Mouse (Mus musculus): ENCODE measurements around the gene 4930544G11Rik. TPM values are rescaled to one million over a fixed set of nuclear protein-coding genes. Genes with fewer than 3 reads are reported as not detected.

4930544G11Rik gene
- polyA plus RNA-seq, 1 experiment from 2014 or later = not detected

GRCm38 (mm10) chr6:65970410-65970809 lies 18.0 kb downstream of the 4930544G11Rik start:
- no peaks in the 10 kb centered on the region for H3K27me3 ChIP-seq (ENCODE audit: low read depth, poor library complexity, severe bottlenecking)
- H3K9me3 ChIP-seq (replicated peaks) = no peaks in the 10 kb centered on the region
- no peak overlapping the region for H3K27ac ChIP-seq
- no peak overlapping the region for H3K4me3 ChIP-seq
- H3K36me3 ChIP-seq = no peaks in the 10 kb centered on the region
- WGBS = 88% methylated on average over 9 of the region's 9 CpGs
- H3K4me1 ChIP-seq = peaks cover 17% of the 10 kb centered on the region
- no peak for DNase-seq (ENCODE audit: low spot score)

DNA sequence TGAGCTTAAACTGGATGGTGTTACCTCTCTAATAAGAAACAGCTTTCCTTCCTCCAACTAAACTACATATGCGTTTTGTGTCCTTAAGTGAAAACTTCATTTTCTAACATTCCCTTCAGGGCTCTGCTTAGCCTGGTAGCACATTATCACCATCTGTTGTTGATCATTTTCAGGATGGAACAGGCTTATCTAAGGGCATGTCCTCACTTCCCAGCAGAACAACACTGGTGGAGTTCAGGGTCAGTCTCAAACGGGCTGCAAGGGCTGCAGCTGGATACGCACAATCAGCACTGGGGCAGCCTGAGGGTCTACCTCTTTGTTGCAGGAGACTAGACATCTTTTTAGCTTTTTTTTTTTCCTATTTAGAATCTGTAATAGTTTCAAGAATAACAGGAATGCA lies 39.7 kb downstream of the 4930544G11Rik start:
- H3K4me1 ChIP-seq = peaks cover 8% of the 10 kb centered on the region
- no peaks in the 10 kb centered on the region for H3K36me3 ChIP-seq
- H3K27ac ChIP-seq = no peak overlapping the region
- 11% methylated on average over 3 of the region's 3 CpGs for WGBS
- peak; percentile 42 for DNase-seq (ENCODE audit: low spot score)
- no peak overlapping the region for H3K4me3 ChIP-seq
- H3K27me3 ChIP-seq (ENCODE audit: low read depth, poor library complexity, severe bottlenecking) = no peaks in the 10 kb centered on the region
- H3K9me3 ChIP-seq (replicated peaks) = no peaks in the 10 kb centered on the region

DNA sequence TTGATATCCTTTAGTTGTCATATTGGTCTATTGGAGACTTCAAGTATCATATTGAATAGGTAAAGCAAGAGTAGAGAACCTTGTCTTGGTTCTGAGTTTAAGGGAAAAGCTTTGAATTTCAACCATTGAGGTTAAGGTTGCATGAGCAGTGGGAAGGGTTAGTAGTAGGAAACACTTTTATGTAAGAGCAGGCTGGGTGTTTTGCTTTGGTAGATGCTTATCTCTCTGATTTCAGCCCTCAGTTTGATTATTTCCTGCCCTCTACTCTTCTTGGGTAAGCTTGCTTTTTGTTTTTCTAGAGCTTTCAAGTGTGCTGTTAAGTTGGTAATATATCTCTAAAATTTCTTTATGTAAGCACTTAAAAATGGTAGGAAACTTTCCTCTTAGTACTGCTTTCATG lies 45.9 kb downstream of the 4930544G11Rik start:
- Histone ChIP-seq H3K4me3 (no peak overlapping the region), H3K9me3 (replicated peaks) (no peaks in the 10 kb centered on the region), H3K36me3 (no peaks in the 10 kb centered on the region), H3K27me3 (ENCODE audit: low read depth, poor library complexity, severe bottlenecking) (no peaks in the 10 kb centered on the region), H3K4me1 (no peaks in the 10 kb centered on the region), H3K27ac (no peak overlapping the region)
- no peak for DNase-seq (ENCODE audit: low spot score)

Other genes with a start within 250 kb of the 4930544G11Rik start
- 17.5 and 19.5 TPM in 2 replicates for gene Prdm5, start 173.6 kb upstream of the 4930544G11Rik start, polyA plus RNA-seq (2016; fragmentation: Nextera tagmentation; extraction: Ambion mirVana)